Mouse (Mus musculus) liver, adult 2 months (tissue): ENCODE measurements at regions not wholly inside any gene's neighbourhood (a gene's known extent, or its start where the extent isn't known, plus 50 kb on each side); places are given as distances from the start of the nearest gene placed in this dataset.

Experiments used
- CTCF ChIP-seq: fragments of 200-500 bp; IDR thresholded peaks from 2 replicates; pipeline ENCODE4 v1.5.1; 2011; ENCODE audit warnings: low read depth, low read length, control low read depth
- POLR2A ChIP-seq: fragments of 200-500 bp; IDR thresholded peaks from 2 replicates; pipeline ENCODE4 v1.6.1; 2011; ENCODE audit warnings: low read length, control low read depth; ENCODE audit not compliant: insufficient read depth; ENCODE audit errors: extremely low read depth

GRCm38 (mm10) chr1:57497489-57498037, 90.7 kb upstream of the Tyw5 start:
- TF ChIP-seq POLR2A (no peak), CTCF (no peak)
